Mouse (Mus musculus): ENCODE measurements around the gene Rabgap1l.

DNA sequence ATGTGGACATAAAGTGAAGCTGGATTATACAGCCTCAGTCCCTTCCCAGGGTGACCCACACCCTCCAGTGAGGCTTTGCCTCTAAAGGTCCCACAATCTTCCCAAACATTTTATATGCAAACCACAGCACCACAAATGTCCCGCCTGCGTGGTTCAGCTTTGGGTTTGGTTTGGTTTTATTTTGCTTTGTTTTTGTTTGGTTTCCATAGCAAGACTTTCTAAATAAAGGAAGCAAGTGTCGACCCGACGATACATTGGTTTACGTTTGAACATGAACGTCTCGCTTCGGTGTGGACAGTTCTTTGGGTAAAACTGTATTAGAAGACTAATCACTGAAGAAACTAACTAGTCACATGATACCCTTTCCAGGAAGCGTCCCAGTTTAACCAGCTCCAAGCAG lies 49.6 kb upstream of the Rabgap1l start:
- TF ChIP-seq CTCF (IDR thresholded peaks at IDR 0.05; ENCODE audit: control insufficient read depth, insufficient read depth, insufficient replicate concordance, low read depth, low read length), result no peak
- TF ChIP-seq POLR2A (IDR thresholded peaks at IDR 0.05; ENCODE audit: control insufficient read depth, low read depth, low read length), result no peak
